Mouse (Mus musculus) midbrain, embryonic 14.5 days (tissue): ENCODE measurements around the gene Itih3. TPM values are rescaled to one million over a fixed set of nuclear protein-coding genes. Genes with fewer than 3 reads are reported as not detected.

ENCODE experiments used
- ATAC-seq: fragments of 200-750 bp; cut with Nextera tagmentation; 2 replicates; pipeline ENCODE4 v1.8.0; 2017; ENCODE audit warnings: moderate number of reproducible peaks, moderate library complexity; ENCODE audit not compliant: low FRiP score, low TSS enrichment
- DNase-seq: peaks from one replicate; pipeline ENCODE4 v3.0.0-alpha.2; 2015
- H3K27ac ChIP-seq: fragments of 300-500 bp; sonication (generic); replicated peaks from 2 replicates; pipeline ENCODE4 v1.5.1; 2014; ENCODE audit warnings: mild to moderate bottlenecking, low read depth, low read length, moderate library complexity
- H3K27me3 ChIP-seq: fragments of 300-500 bp; sonication (generic); 2 replicates; pipeline ENCODE4 v1.6.1; 2014; ENCODE audit warnings: low read length, control low read depth, mixed read lengths; ENCODE audit not compliant: control insufficient read depth, insufficient read depth
- H3K36me3 ChIP-seq: fragments of 300-500 bp; sonication (generic); 2 replicates; pipeline ENCODE4 v1.6.1; 2014; ENCODE audit warnings: low read length, control low read depth; ENCODE audit not compliant: control insufficient read depth, insufficient read depth
- H3K4me1 ChIP-seq: fragments of 300-500 bp; sonication (generic); 2 replicates; pipeline ENCODE4 v1.6.1; 2014; ENCODE audit warnings: mild to moderate bottlenecking, antibody characterized with exemption, low read length, control low read depth; ENCODE audit not compliant: control insufficient read depth, insufficient read depth
- H3K4me2 ChIP-seq: fragments of 300-500 bp; sonication (generic); 2 replicates; pipeline ENCODE4 v1.6.1; 2014; ENCODE audit warnings: mild to moderate bottlenecking, low read length, moderate library complexity
- H3K4me3 ChIP-seq: fragments of 300-500 bp; sonication (generic); replicated peaks from 2 replicates; pipeline ENCODE4 v1.5.1; 2014; ENCODE audit warnings: low read depth, low read length
- H3K9ac ChIP-seq: fragments of 300-500 bp; sonication (generic); replicated peaks from 2 replicates; pipeline ENCODE4 v1.6.1; 2014; ENCODE audit warnings: mild to moderate bottlenecking, low read length, moderate library complexity
- H3K9me3 ChIP-seq: fragments of 300-500 bp; sonication (generic); 2 replicates; pipeline ENCODE4 v1.6.1; 2016; ENCODE audit warnings: low read length, control low read depth, mixed read lengths; ENCODE audit not compliant: control insufficient read depth
- WGBS: fragments of 180-500 bp; shearing (Covaris S2); extraction: QIAGEN DNeasy Blood & Tissue Kit; methylation state at CpG from one replicate; pipeline ENCODE4 v1.1.7; 2014; 5-methylcytosine and 5-hydroxymethylcytosine counted together
- polyA plus RNA-seq: library from polyadenylated mRNA; unstranded; fragments of >200 nt; fragmentation: Nextera tagmentation; extraction: Ambion mirVana; gene quantifications from 2 replicates; pipeline ENCODE4 v1.2.1, GENCODE M21; 2014

Itih3 gene
- polyA plus RNA-seq, 1 experiment from 2014 or later, result 0.84 TPM

DNA sequence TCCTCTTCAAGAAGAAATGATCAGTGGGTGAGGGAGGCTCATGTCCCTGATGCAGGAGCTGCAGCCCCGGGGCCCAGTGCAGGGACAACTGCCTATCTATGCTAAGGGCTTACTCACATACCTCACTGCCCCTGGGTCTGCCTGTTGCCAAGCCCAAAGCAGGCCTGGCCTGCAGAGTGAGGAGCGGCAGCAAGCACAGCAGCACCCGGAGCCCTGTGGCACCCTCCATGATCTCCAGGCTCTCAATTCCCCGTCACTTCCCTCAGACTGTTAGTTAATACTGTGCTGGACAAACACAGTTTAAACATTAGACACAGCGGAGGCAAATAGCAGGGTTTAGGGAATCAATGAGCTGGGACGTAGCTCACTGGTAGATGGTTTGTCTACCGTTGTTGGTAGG, 19.5 kb upstream of the Itih3 start, which contains the start of gene Itih1:
Itih1 (minus strand) TSS at position 252 of the 400 bp plus-strand sequence.
- no peak within 1 kb of the TSS for H3K9ac ChIP-seq
- H3K36me3 ChIP-seq, result no peaks in the 10 kb centered on the region
- H3K4me2 ChIP-seq, result no peak within 1 kb of the TSS
- ATAC-seq, result no peak
- H3K4me1 ChIP-seq, result no peaks in the 10 kb centered on the region
- DNase-seq, result no peak
- no peak within 1 kb of the TSS for H3K27ac ChIP-seq
- WGBS, result 90% methylated on average over 7 of the region's 7 CpGs
- H3K4me3 ChIP-seq, result no peak within 1 kb of the TSS
- no peaks in the 10 kb centered on the region for H3K9me3 ChIP-seq
- no peaks in the 10 kb centered on the region for H3K27me3 ChIP-seq

DNA sequence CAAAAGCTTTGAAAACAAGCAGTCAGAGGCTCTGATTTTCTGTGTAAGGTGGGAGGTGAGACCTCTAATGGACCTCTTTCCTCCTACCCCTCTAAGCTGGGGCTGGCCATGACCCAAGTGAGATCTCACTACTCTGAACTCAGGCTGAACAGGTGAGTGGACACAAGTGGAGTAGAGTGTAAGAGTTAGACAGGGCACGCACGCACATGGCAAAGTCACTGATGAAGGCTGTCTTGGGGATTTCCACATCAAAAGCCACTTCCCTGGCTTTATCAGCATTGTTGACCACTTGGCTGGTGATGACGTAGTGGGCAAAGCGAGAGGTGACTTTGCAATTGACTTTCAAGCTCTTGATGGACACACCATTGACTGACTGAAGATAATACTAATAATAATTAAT, 18.7 kb upstream of the Itih3 start:
- no peak overlapping the region for H3K4me3 ChIP-seq
- H3K9ac ChIP-seq, result no peak overlapping the region
- ATAC-seq, result no peak
- no peak overlapping the region for H3K4me2 ChIP-seq
- no peaks in the 10 kb centered on the region for H3K9me3 ChIP-seq
- H3K27me3 ChIP-seq, result no peaks in the 10 kb centered on the region
- 85% methylated on average over 4 of the region's 4 CpGs for WGBS
- no peaks in the 10 kb centered on the region for H3K36me3 ChIP-seq
- no peak for DNase-seq
- no peaks in the 10 kb centered on the region for H3K4me1 ChIP-seq
- H3K27ac ChIP-seq, result no peak overlapping the region

DNA sequence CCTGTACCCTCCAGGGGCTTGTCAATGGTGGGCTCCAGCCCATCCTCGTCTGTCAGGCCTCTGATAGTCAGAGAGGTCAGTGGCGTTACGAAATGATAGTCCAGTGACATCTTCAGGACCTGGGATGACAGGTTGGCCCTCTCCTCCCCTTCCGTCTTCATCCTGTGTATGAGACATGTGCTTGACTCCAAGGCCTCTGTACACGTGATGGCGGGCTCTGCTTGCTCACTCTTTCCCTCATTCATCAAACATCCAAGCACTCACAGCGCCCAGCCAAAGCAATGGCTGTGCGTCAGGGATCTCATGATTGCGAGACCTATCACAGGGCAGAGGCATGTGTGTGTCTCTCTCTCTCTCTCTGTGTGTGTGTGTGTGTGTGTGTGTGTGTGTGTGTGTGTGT, 9.8 kb upstream of the Itih3 start:
- ATAC-seq (no peak), DNase-seq (no peak)
- H3K27me3 ChIP-seq, result no peaks in the 10 kb centered on the region
- WGBS, result 88% methylated on average over 9 of the region's 9 CpGs
- H3K9me3 ChIP-seq, result no peaks in the 10 kb centered on the region
- no peak overlapping the region for H3K27ac ChIP-seq
- H3K4me1 ChIP-seq, result no peaks in the 10 kb centered on the region
- no peak overlapping the region for H3K4me3 ChIP-seq
- H3K36me3 ChIP-seq, result no peaks in the 10 kb centered on the region
- H3K9ac ChIP-seq, result no peak overlapping the region
- no peak overlapping the region for H3K4me2 ChIP-seq

DNA sequence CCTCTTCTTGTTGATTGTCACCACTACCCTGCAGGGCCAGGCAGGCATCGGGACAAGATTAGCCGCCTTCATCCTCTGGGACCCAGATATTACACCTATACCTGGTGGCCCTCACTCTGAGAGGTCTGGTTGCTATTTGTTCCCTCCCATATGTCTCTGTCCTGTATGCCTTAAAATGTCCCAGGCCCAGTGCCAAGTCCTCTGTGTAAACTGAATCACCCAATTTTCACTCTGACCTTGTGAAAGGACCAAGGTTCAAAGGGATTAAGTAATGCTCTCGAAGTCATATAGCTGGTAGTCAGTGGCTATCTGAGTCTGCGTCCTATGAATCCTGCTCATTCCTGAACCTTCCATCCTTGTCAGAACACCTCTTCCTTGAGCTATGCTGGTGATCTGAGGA, 6.8 kb upstream of the Itih3 start:
- H3K4me1 ChIP-seq, result no peaks in the 10 kb centered on the region
- WGBS, result 93% methylated on average over 4 of the region's 4 CpGs
- H3K4me3 ChIP-seq, result no peak overlapping the region
- H3K36me3 ChIP-seq, result no peaks in the 10 kb centered on the region
- no peaks in the 10 kb centered on the region for H3K27me3 ChIP-seq
- DNase-seq (no peak), ATAC-seq (no peak)
- H3K9ac ChIP-seq, result no peak overlapping the region
- H3K27ac ChIP-seq, result no peak overlapping the region
- no peak overlapping the region for H3K4me2 ChIP-seq
- H3K9me3 ChIP-seq, result no peaks in the 10 kb centered on the region

DNA sequence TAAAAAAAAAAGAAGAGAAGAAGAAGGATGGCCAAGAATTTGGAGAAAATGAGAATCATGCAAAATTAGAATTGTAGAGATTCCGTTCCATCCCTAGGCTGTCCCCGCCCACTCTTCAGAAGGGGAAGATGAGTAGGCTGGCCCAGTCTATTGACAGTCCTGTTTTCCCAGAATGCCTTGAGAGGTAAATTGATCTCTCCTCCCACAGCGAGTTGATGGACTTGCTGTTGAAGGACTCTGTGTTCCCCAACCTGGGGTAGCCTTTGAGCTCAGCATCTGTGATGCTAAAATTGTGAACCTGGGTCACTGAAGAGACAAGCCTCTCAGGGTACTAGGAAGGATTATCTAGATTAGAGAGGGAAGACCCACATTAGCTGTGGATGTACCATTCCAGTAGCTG, 1.9 kb upstream of the Itih3 start:
- H3K4me3 ChIP-seq, result no peak overlapping the region
- no peak overlapping the region for H3K4me2 ChIP-seq
- H3K9me3 ChIP-seq, result no peaks in the 10 kb centered on the region
- H3K9ac ChIP-seq, result no peak overlapping the region
- 90% methylated on average over 3 of the region's 3 CpGs for WGBS
- no peak for ATAC-seq
- DNase-seq, result no peak
- H3K4me1 ChIP-seq, result no peaks in the 10 kb centered on the region
- H3K36me3 ChIP-seq, result no peaks in the 10 kb centered on the region
- no peaks in the 10 kb centered on the region for H3K27me3 ChIP-seq
- H3K27ac ChIP-seq, result no peak overlapping the region

DNA sequence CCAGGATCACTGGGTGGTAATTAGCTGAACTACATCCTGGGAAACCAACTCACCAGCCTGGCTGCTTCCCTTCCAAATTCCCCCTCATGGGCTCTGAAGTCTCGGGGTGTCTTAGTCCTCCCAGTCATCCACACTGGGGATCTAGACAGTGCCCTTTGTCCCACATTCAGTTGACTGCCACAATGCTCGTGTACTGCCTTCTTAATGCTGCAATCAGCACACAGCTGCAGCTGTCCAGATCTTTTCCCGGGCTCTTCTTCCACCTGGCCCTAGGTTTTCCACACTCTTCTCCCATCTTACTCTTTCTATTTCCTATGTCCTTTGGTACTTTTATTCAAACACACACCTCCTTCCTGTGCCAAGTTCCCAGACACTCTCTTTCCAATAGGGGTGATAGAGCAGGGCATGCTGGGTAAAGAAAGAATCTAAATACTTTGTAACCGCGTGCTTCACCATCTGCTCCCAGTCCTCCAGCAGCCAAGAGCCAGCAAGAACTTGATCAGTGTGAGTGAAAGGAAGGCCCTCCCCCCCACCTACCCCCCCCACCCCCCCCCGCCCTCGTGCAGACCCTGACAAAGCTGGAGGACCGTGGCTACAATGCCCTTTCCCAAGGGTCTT, 1.4 kb downstream of the Itih3 start:
- ATAC-seq (no peak), DNase-seq (peak; percentile 13)
- no peaks in the 10 kb centered on the region for H3K36me3 ChIP-seq
- H3K27me3 ChIP-seq, result no peaks in the 10 kb centered on the region
- no peaks in the 10 kb centered on the region for H3K4me1 ChIP-seq
- 52% methylated on average over 8 of the region's 8 CpGs for WGBS
- H3K27ac ChIP-seq, result no peak overlapping the region
- H3K4me2 ChIP-seq, result no peak overlapping the region
- no peak overlapping the region for H3K9ac ChIP-seq
- H3K4me3 ChIP-seq, result no peak overlapping the region
- H3K9me3 ChIP-seq, result no peaks in the 10 kb centered on the region

DNA sequence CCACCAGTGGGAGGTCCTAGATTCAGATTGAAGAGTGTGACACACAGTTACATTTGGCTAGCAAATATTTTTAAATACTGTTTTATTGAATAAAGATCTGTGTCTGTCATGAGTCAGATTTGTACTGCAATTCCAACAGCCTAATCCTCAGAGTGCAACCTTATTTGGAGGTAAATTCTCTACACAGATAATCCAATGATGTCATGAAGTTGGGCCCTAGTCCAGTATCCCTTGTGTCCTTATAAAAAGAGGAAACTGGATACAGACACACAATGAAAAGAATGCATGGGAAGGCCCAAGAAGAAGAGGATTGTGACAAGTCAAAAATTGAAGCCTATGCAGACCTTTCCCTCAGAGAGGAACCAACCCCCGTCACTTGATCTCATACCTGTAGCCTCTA, 7.0 kb downstream of the Itih3 start:
- Histone ChIP-seq H3K4me1 (no peaks in the 10 kb centered on the region), H3K36me3 (no peaks in the 10 kb centered on the region), H3K4me3 (no peak overlapping the region), H3K9ac (no peak overlapping the region), H3K27me3 (no peaks in the 10 kb centered on the region), H3K27ac (no peak overlapping the region), H3K4me2 (no peak overlapping the region), H3K9me3 (no peaks in the 10 kb centered on the region)
- DNase-seq (no peak), ATAC-seq (no peak)
- WGBS, result 95% methylated on average over 1 of the region's 1 CpGs

DNA sequence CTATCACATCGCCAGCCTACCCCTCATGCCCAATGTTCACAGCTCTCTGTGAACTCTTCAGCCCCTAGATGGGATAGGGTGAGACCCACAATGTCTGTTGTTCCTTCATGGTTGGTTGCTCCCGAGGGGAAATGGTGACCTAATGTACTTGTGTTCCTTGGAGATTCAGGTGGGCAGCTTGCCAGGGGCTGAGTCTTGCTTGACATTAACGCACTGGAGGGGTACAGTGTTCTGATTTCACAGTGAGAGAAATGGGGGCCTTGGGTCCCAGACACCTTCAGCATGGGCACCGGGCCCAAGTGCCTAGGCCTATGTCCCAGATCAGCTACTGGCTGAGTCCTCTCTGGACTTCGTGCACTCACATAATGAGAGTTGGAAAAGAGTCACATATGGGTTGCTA, 10.2 kb downstream of the Itih3 start:
- Histone ChIP-seq H3K36me3 (no peaks in the 10 kb centered on the region), H3K9me3 (no peaks in the 10 kb centered on the region), H3K4me3 (no peak overlapping the region), H3K9ac (no peak overlapping the region), H3K27me3 (no peaks in the 10 kb centered on the region), H3K4me2 (no peak overlapping the region), H3K4me1 (no peaks in the 10 kb centered on the region), H3K27ac (no peak overlapping the region)
- DNase-seq, result peak; percentile 2
- ATAC-seq, result no peak
- 88% methylated on average over 5 of the region's 5 CpGs for WGBS

DNA sequence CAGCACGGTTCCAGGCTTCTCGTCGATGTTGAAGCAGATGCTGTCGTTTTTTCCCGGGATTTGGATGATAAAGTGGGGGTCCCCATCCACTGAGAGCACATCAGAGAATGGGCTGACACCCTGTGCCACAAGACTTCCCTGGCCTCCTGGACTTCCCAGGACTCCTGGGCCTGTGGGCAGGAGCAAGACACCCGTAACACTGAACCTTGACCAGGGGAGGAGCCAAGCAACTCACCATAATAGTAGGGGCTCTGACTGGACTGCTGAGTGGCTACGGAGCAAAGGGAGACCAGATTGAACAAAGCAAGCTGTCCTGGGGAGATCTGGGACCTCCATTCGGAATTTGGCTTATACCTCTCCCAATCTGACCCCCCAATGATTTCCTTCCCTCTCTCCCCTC, 10.9 kb downstream of the Itih3 start:
- ATAC-seq, result no peak
- H3K9ac ChIP-seq, result no peak overlapping the region
- no peaks in the 10 kb centered on the region for H3K4me1 ChIP-seq
- no peaks in the 10 kb centered on the region for H3K36me3 ChIP-seq
- no peaks in the 10 kb centered on the region for H3K9me3 ChIP-seq
- 82% methylated on average over 8 of the region's 8 CpGs for WGBS
- no peaks in the 10 kb centered on the region for H3K27me3 ChIP-seq
- H3K27ac ChIP-seq, result no peak overlapping the region
- no peak overlapping the region for H3K4me3 ChIP-seq
- DNase-seq, result no peak
- no peak overlapping the region for H3K4me2 ChIP-seq
